Mouse (Mus musculus) myocyte (in vitro differentiated cells): ENCODE data around the gene Spns1. TPM values are rescaled to one million over a fixed set of nuclear protein-coding genes. Genes with fewer than 3 reads are reported as not detected.

Source experiments
- H3K27me3 ChIP-seq: one replicate; pipeline ENCODE4 v1.6.1; 2011; ENCODE audit not compliant: control insufficient read depth, insufficient read depth, insufficient read length
- H3K36me3 ChIP-seq: one replicate; pipeline ENCODE4 v1.6.1; 2011; ENCODE audit not compliant: control insufficient read depth, insufficient read depth
- H3K4me2 ChIP-seq: one replicate; pipeline ENCODE4 v1.6.1; 2011; ENCODE audit warnings: low read depth, control low read depth
- H3K4me3 ChIP-seq: one replicate; pipeline ENCODE4 v1.5.1; 2011; ENCODE audit warnings: mild to moderate bottlenecking, control low read depth, moderate library complexity
- H3K79me2 ChIP-seq: one replicate; pipeline ENCODE4 v1.6.1; 2011; ENCODE audit not compliant: control insufficient read depth, insufficient read depth
- H3ac ChIP-seq: one replicate; pipeline ENCODE4 v1.6.1; 2011; ENCODE audit not compliant: control insufficient read depth, insufficient read length
- CEBPB ChIP-seq: IDR thresholded peaks from 2 replicates; pipeline ENCODE4 v1.6.1; 2011; ENCODE audit warnings: mild to moderate bottlenecking, moderate library complexity; ENCODE audit not compliant: poor library complexity, insufficient read depth, severe bottlenecking
- E2F4 ChIP-seq: IDR thresholded peaks from one replicate; pipeline ENCODE4 v1.6.1; 2011; ENCODE audit warnings: mild to moderate bottlenecking, control low read depth, moderate library complexity; ENCODE audit not compliant: insufficient read depth
- MAX ChIP-seq: IDR thresholded peaks from one replicate; pipeline ENCODE4 v1.6.1; 2011; ENCODE audit warnings: low read depth, mild to moderate bottlenecking, control low read depth
- MYOD1 ChIP-seq, 3 experiments: IDR thresholded peaks; one replicate each; pipeline ENCODE4 v1.6.1; 2011; ENCODE audit warnings: control low read depth in 2 of 3, low read depth in 2 of 3, mild to moderate bottlenecking in 2 of 3, moderate library complexity in 1 of 3; ENCODE audit not compliant: insufficient read length in 2 of 3, control insufficient read depth in 1 of 3
- MYOG ChIP-seq, 3 experiments: IDR thresholded peaks; one replicate each; pipeline ENCODE4 v1.6.1; 2011; ENCODE audit warnings: control low read depth in 2 of 3, low read depth in 2 of 3, mild to moderate bottlenecking in 2 of 3; ENCODE audit not compliant: insufficient read length in 2 of 3, control insufficient read depth in 1 of 3, insufficient read depth in 1 of 3
- POLR2A ChIP-seq: IDR thresholded peaks from one replicate; pipeline ENCODE4 v1.6.1; 2011; ENCODE audit warnings: low read depth, mild to moderate bottlenecking, control low read depth, moderate library complexity; ENCODE audit not compliant: insufficient read length
- POLR2AphosphoS2 ChIP-seq: IDR thresholded peaks from one replicate; pipeline ENCODE4 v1.6.1; 2011; ENCODE audit warnings: low read depth, control low read depth; ENCODE audit not compliant: insufficient read length
- REST ChIP-seq: IDR thresholded peaks from one replicate; pipeline ENCODE4 v1.6.1; 2011; ENCODE audit warnings: mild to moderate bottlenecking, control low read depth, moderate library complexity; ENCODE audit not compliant: insufficient read depth, insufficient read length
- SRF ChIP-seq: IDR thresholded peaks from one replicate; pipeline ENCODE4 v1.6.1; 2011; ENCODE audit warnings: low read depth; ENCODE audit not compliant: control insufficient read depth, insufficient read length
- TCF12 ChIP-seq: IDR thresholded peaks from one replicate; pipeline ENCODE4 v1.6.1; 2011; ENCODE audit warnings: mild to moderate bottlenecking, control low read depth; ENCODE audit not compliant: poor library complexity, insufficient read depth, severe bottlenecking
- TCF3 ChIP-seq: IDR thresholded peaks from one replicate; pipeline ENCODE4 v1.6.1; 2011; ENCODE audit warnings: low read depth, control low read depth; ENCODE audit not compliant: insufficient read length
- USF1 ChIP-seq: IDR thresholded peaks from one replicate; pipeline ENCODE4 v1.6.1; 2011; ENCODE audit warnings: low read depth, mild to moderate bottlenecking, control low read depth, moderate library complexity
- polyA plus RNA-seq: library from polyadenylated mRNA; unstranded; fragments of >200 nt; fragmentation: generic; extraction: Trizol; gene quantifications from one replicate; pipeline ENCODE4 v1.2.1, GENCODE M21; 2012; ENCODE audit warnings: missing spikeins

Gene Spns1
- polyA plus RNA-seq, 1 experiment, result 76.5 TPM

- no peak overlapping the region for H3K4me3 ChIP-seq
- no peaks in the 10 kb centered on the region for H3K79me2 ChIP-seq
- H3K27me3 ChIP-seq, result peaks cover 46% of the 10 kb centered on the region
- H3K4me2 ChIP-seq, result no peak overlapping the region
- H3ac ChIP-seq, result no peak overlapping the region
- TF ChIP-seq E2F4 (no peak), POLR2AphosphoS2 (no peak), MYOG (IDR thresholded peaks at IDR 0.05; ENCODE audit: control insufficient read depth in 1 of 3, insufficient read depth in 1 of 3, insufficient read length in 2 of 3, low read depth in 2 of 3) (no peak), TCF3 (no peak), MAX (no peak), SRF (no peak), USF1 (no peak), CEBPB (no peak), REST (no peak), TCF12 (no peak), MYOD1 (IDR thresholded peaks at IDR 0.05; ENCODE audit: control insufficient read depth in 1 of 3, insufficient read length in 2 of 3, low read depth in 2 of 3) (no peak), POLR2A (no peak)
- no peaks in the 10 kb centered on the region for H3K36me3 ChIP-seq
These were observed 36.4 kb downstream of the Spns1 start for GRCm38 (mm10) chr7:126340896-126341295.

DNA sequence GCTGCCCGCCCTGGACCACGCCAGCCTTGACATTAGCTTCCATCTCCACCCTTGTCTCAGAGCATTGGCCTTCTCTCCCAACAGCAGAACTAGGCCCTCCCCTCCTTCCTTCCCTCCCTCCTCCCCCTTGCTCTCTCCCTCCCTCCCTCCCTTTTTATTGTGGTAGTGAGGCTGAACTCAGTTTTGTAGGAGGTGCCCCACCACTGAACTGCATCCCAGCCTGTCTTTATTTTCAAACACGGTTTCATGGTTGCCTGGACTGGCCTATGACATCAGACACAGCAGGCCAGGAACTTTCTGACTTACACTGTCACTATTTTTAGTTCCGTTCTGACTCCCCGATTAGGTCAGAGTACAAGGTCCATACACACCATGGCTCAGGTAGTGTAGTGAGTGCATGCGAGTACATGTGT is 37.0 kb downstream of the Spns1 start:
- no peak overlapping the region for H3K4me2 ChIP-seq
- H3K36me3 ChIP-seq, result no peaks in the 10 kb centered on the region
- H3K27me3 ChIP-seq, result peaks cover 49% of the 10 kb centered on the region
- H3ac ChIP-seq, result no peak overlapping the region
- no peaks in the 10 kb centered on the region for H3K79me2 ChIP-seq
- TF ChIP-seq E2F4 (no peak), POLR2A (no peak), TCF3 (no peak)
- H3K4me3 ChIP-seq, result no peak overlapping the region

GRCm38 (mm10) chr7:126339521-126339971 is 37.7 kb downstream of the Spns1 start:
- no peak overlapping the region for H3K4me2 ChIP-seq
- peaks cover 49% of the 10 kb centered on the region for H3K27me3 ChIP-seq
- H3ac ChIP-seq, result no peak overlapping the region
- H3K79me2 ChIP-seq, result no peaks in the 10 kb centered on the region
- no peaks in the 10 kb centered on the region for H3K36me3 ChIP-seq
- TF ChIP-seq POLR2AphosphoS2 (no peak), SRF (no peak), POLR2A (no peak), TCF3 (no peak), MYOG (IDR thresholded peaks at IDR 0.05; ENCODE audit: control insufficient read depth in 1 of 3, insufficient read depth in 1 of 3, insufficient read length in 2 of 3, low read depth in 2 of 3) (no peak), USF1 (no peak), TCF12 (no peak), REST (no peak), MYOD1 (IDR thresholded peaks at IDR 0.05; ENCODE audit: control insufficient read depth in 1 of 3, insufficient read length in 2 of 3, low read depth in 2 of 3) (no peak), CEBPB (no peak), MAX (no peak), E2F4 (no peak)
- H3K4me3 ChIP-seq, result no peak overlapping the region

DNA sequence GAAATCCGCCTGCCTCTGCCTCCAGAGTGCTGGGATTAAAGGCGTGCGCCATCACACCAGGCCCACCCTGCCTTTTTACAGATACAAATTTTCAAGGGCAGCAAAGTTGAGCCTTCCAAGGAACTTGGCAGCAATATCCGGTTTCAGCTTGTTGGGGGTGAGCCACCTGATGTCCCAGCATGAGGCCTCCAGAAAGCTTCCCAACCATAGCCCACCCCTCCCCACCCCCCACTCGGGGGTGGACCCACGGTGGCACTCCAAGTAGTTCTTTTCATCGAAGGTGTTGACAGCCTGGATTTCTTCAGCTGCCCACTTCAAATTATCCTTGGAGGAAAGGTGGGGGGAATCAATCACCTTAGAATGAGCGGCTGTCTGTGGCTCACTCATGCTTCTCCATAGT is 38.3 kb downstream of the Spns1 start:
- H3K79me2 ChIP-seq, result no peaks in the 10 kb centered on the region
- no peak overlapping the region for H3ac ChIP-seq
- no peak overlapping the region for H3K4me2 ChIP-seq
- peaks cover 49% of the 10 kb centered on the region for H3K27me3 ChIP-seq
- H3K4me3 ChIP-seq, result no peak overlapping the region
- no peak for TF ChIP-seq MYOD1 (IDR thresholded peaks at IDR 0.05; ENCODE audit: control insufficient read depth in 1 of 3, insufficient read length in 2 of 3, low read depth in 2 of 3)
- no peak for TF ChIP-seq USF1
- TF ChIP-seq TCF3, result no peak
- TF ChIP-seq MYOG (IDR thresholded peaks at IDR 0.05; ENCODE audit: control insufficient read depth in 1 of 3, insufficient read depth in 1 of 3, insufficient read length in 2 of 3, low read depth in 2 of 3), result no peak
- H3K36me3 ChIP-seq, result no peaks in the 10 kb centered on the region

DNA sequence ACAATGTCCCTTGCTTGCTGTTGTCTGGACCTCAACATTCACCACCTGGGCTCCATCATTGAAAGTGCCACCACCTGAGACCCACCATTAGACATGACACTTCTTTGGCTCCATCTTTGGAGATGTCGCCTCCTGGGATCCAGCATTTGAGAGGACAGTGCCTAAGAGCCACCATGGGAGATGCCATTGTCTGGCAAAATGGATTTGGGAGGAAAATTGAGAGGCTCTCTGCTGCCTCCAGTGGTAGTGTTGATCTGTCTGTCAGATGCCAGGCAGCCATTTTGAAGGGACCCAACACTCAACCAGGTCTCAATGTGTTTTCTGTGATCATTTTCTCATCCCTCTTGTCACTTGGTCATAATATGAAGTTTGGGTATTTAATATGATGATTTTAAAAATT is 41.7 kb downstream of the Spns1 start:
- TF ChIP-seq TCF12 (no peak), MYOG (IDR thresholded peaks at IDR 0.05; ENCODE audit: control insufficient read depth in 1 of 3, insufficient read depth in 1 of 3, insufficient read length in 2 of 3, low read depth in 2 of 3) (no peak), MAX (no peak), POLR2A (no peak), E2F4 (no peak), CEBPB (no peak), MYOD1 (IDR thresholded peaks at IDR 0.05; ENCODE audit: control insufficient read depth in 1 of 3, insufficient read length in 2 of 3, low read depth in 2 of 3) (no peak), POLR2AphosphoS2 (no peak), TCF3 (no peak), USF1 (no peak), REST (no peak), SRF (no peak)
- H3K36me3 ChIP-seq, result no peaks in the 10 kb centered on the region
- H3K4me3 ChIP-seq, result no peak overlapping the region
- H3K4me2 ChIP-seq, result no peak overlapping the region
- no peaks in the 10 kb centered on the region for H3K79me2 ChIP-seq
- H3K27me3 ChIP-seq, result peaks cover 48% of the 10 kb centered on the region
- no peak overlapping the region for H3ac ChIP-seq
